Mouse (Mus musculus) thymus, adult 2 months (tissue): Measurements from ENCODE around the gene Atp6v1e2. TPM values are rescaled to one million over a fixed set of nuclear protein-coding genes. Genes with fewer than 3 reads are reported as not detected.
A peak's percentile ranks its signal among the peaks of the same experiment; 100 is the strongest.

Experiments used
- DNase-seq: peaks from one replicate; pipeline ENCODE4 v3.0.0; 2021
- H3K27ac ChIP-seq: fragments of 200-500 bp; 2 replicates; pipeline ENCODE4 v1.5.1; 2012; ENCODE audit warnings: low read length, control low read depth; ENCODE audit not compliant: control insufficient read depth, insufficient read depth
- H3K27me3 ChIP-seq: fragments of 200-500 bp; 2 replicates; pipeline ENCODE4 v1.6.1; 2012; ENCODE audit warnings: mild to moderate bottlenecking, low read length, moderate library complexity, mixed read lengths; ENCODE audit not compliant: control insufficient read depth, insufficient read depth
- H3K36me3 ChIP-seq: fragments of 200-500 bp; 2 replicates; pipeline ENCODE4 v1.6.1; 2012; ENCODE audit warnings: mild to moderate bottlenecking, low read length, moderate library complexity; ENCODE audit not compliant: control insufficient read depth, insufficient read depth
- H3K4me1 ChIP-seq: fragments of 200-500 bp; replicated peaks from 2 replicates; pipeline ENCODE4 v1.6.1; 2012; ENCODE audit warnings: low read length; ENCODE audit not compliant: control insufficient read depth, insufficient read depth
- H3K4me3 ChIP-seq: fragments of 200-500 bp; 2 replicates; pipeline ENCODE4 v1.5.1; 2012; ENCODE audit warnings: mild to moderate bottlenecking, low read length, control low read depth, moderate library complexity; ENCODE audit not compliant: control insufficient read depth, insufficient read depth
- CTCF ChIP-seq: fragments of 200-500 bp; IDR thresholded peaks from 2 replicates; pipeline ENCODE4 v1.5.1; 2012; ENCODE audit warnings: mild to moderate bottlenecking, control low read depth, low read length, moderate library complexity, borderline replicate concordance; ENCODE audit not compliant: control insufficient read depth, poor library complexity, insufficient read depth; ENCODE audit errors: extremely low read depth
- POLR2A ChIP-seq: fragments of 200-500 bp; IDR thresholded peaks from 2 replicates; pipeline ENCODE4 v1.6.1; 2012; ENCODE audit warnings: mild to moderate bottlenecking, low read length, control low read depth, moderate library complexity; ENCODE audit not compliant: control insufficient read depth, poor library complexity, insufficient read depth; ENCODE audit errors: extremely low read depth
- WGBS: fragments of 180-500 bp; shearing (Covaris S2); methylation state at CpG from one replicate; pipeline ENCODE4 v1.1.7; 2018; 5-methylcytosine and 5-hydroxymethylcytosine counted together
- polyA plus RNA-seq: library from polyadenylated mRNA; depleted of rRNA; stranded (reverse); fragments of >200 nt; gene quantifications from 2 replicates; pipeline ENCODE4 v1.2.3, GENCODE M21; 2012

Gene Atp6v1e2
- polyA plus RNA-seq, 1 experiment: not detected

- DNase-seq: no peak
- TF ChIP-seq CTCF (no peak), POLR2A (no peak)
- 81% methylated on average over 14 of the region's 14 CpGs for WGBS
- Histone ChIP-seq H3K4me3 (no peak overlapping the region), H3K36me3 (no peaks in the 10 kb centered on the region), H3K27ac (no peak overlapping the region), H3K4me1 (no peaks in the 10 kb centered on the region), H3K27me3 (no peaks in the 10 kb centered on the region; the same call in 1 of the 2 replicates)
These were observed 37.8 kb downstream of the Atp6v1e2 start for GRCm38 (mm10) chr17:86909733-86910495.

DNA sequence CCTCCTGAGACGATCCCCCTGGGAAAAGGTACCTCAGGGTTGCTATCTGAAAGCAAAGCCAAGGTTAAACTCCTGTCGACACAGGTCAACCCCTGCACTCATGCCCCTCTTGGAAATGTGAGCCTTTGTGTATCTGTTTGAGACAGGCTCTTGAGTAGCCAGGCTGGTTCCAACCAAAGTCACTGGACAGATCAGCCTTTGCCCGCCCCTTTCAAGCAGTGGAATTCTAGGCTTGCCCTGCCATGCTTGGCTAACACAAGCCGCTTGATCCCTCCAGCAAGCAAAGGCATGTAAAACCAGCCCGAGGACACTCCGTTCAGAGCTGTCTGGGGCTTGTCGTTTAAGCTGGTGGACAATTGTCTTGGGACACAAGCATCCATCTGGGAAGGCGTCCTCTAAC lies 39.4 kb downstream of the Atp6v1e2 start:
- H3K27me3 ChIP-seq: no peaks in the 10 kb centered on the region; the same call in 1 of the 2 replicates
- peaks cover 10% of the 10 kb centered on the region for H3K4me1 ChIP-seq
- no peak overlapping the region for H3K4me3 ChIP-seq
- TF ChIP-seq POLR2A (no peak), CTCF (no peak)
- WGBS: 88% methylated on average over 8 of the region's 8 CpGs
- DNase-seq: no peak
- no peak overlapping the region for H3K27ac ChIP-seq
- H3K36me3 ChIP-seq: no peaks in the 10 kb centered on the region

DNA sequence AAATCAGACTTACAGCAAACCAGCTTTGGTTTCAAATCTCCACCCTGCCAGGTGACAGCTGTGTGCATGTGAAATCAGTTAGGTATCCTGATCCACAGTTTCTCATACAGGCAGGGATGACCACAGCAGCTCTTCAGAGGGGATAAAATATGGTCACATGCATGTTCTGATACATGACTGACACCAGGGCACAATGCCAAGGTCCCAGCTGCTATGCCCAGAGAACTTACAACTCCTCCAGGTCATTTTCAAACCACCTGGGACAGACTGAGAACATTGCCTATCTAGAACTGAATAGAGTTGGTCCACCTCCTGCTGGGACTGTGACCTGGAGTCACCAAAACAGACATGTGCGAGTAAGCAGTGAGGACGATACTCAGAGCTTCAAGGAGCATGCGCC lies 40.6 kb downstream of the Atp6v1e2 start:
- H3K4me3 ChIP-seq: no peak overlapping the region
- no peaks in the 10 kb centered on the region; the same call in 1 of the 2 replicates for H3K27me3 ChIP-seq
- DNase-seq: no peak
- WGBS: 99% methylated on average over 3 of the region's 3 CpGs
- H3K4me1 ChIP-seq: peaks cover 10% of the 10 kb centered on the region
- no peak overlapping the region for H3K27ac ChIP-seq
- no peaks in the 10 kb centered on the region for H3K36me3 ChIP-seq
- TF ChIP-seq CTCF: no peak

- H3K27me3 ChIP-seq: no peaks in the 10 kb centered on the region; the same call in 1 of the 2 replicates
- peak; percentile 11 for DNase-seq
- H3K27ac ChIP-seq: no peak overlapping the region
- 44% methylated on average over 6 of the region's 6 CpGs for WGBS
- peaks cover 10% of the 10 kb centered on the region for H3K4me1 ChIP-seq
- H3K4me3 ChIP-seq: no peak overlapping the region
- H3K36me3 ChIP-seq: no peaks in the 10 kb centered on the region
- TF ChIP-seq POLR2A (no peak), CTCF (no peak)
These were observed 41.1 kb downstream of the Atp6v1e2 start for GRCm38 (mm10) chr17:86906601-86907000.

DNA sequence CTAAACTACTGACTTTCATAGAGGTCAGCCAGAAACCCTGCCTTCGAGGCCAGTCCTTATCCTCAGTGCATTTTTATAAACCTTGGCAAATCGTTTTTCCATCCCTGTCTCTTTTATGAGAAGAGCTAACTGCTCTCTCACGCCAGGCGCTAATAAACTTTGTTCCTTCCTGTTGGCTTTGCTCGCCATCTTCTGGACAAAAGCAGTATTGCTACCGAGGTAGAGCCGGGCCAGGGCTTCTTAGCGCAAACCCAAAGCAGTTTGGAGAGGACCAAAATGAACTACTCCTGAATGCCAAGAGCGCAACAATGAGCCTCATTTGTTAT lies 41.6 kb downstream of the Atp6v1e2 start:
- no peak overlapping the region for H3K27ac ChIP-seq
- H3K4me1 ChIP-seq: peaks cover 10% of the 10 kb centered on the region
- H3K4me3 ChIP-seq: no peak overlapping the region
- no peak for TF ChIP-seq CTCF
- no peak for TF ChIP-seq POLR2A
- no peaks in the 10 kb centered on the region; the same call in 1 of the 2 replicates for H3K27me3 ChIP-seq
- WGBS: 4% methylated on average over 9 of the region's 9 CpGs
- DNase-seq: peak; percentile 79
- no peaks in the 10 kb centered on the region for H3K36me3 ChIP-seq

DNA sequence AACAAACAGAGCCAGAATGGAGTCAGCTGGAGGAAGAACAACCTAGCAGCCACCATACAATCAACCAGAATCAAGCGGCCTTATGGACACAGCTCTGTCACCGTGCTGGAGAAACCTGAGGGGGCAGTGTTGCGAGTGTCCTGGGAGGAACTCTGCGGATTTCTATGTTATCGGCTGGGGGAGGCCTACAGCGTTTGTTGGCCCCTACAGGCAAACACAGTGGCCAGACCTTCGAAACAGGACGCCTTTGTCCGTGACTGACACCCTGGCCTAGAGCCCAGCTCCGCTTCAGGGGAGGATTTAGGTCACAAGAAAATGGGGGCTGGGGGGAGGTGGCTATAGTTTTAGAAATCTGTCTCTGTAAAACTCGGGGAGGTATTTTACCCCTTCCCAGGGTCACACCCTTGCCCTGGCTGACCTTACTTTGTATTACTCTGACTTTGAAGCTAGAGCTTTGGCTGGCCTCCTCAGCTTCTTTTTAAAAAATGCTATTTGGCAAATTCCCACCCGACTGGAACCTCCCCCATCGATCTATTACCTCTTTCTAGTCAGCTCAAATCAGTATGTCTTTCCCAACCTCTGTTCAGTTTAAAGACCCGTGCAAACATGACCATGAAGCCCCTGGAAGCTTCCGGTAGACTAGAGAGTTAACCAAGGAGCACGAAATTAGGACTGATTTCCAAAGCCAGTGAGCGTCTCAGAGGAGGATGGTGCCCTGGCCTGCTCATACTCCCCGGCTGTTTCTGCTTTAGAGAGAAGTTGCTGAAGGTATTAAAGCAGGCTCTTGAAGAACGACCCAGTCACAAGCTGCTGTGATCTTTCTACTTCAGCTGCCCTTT lies 42.2 kb downstream of the Atp6v1e2 start:
- TF ChIP-seq CTCF (no peak), POLR2A (no peak)
- Histone ChIP-seq H3K27me3 (no peaks in the 10 kb centered on the region; the same call in 1 of the 2 replicates), H3K36me3 (no peaks in the 10 kb centered on the region), H3K4me3 (no peak overlapping the region), H3K4me1 (peaks cover 11% of the 10 kb centered on the region), H3K27ac (no peak overlapping the region)
- DNase-seq: no peak
- WGBS: 82% methylated on average over 19 of the region's 19 CpGs

- H3K4me1 ChIP-seq: peaks cover 15% of the 10 kb centered on the region
- no peaks in the 10 kb centered on the region for H3K36me3 ChIP-seq
- WGBS: 2% methylated on average over 3 of the region's 3 CpGs
- H3K4me3 ChIP-seq: no peak overlapping the region
- H3K27me3 ChIP-seq: no peaks in the 10 kb centered on the region
- DNase-seq: no peak
- no peak overlapping the region for H3K27ac ChIP-seq
- no peak for TF ChIP-seq CTCF
- TF ChIP-seq POLR2A: no peak
These were observed 43.5 kb downstream of the Atp6v1e2 start for GRCm38 (mm10) chr17:86904206-86904605.
